Mouse (Mus musculus) brain, embryonic 18.5 days (tissue): ENCODE measurements around the gene Sh3bp4.

Source experiments
- DNase-seq: peaks from one replicate; pipeline ENCODE4 v3.0.0-alpha.2; 2012; ENCODE audit warnings: low read depth, low spot score

Gene Sh3bp4

GRCm38 (mm10) chr1:89124076-89124475, 53.9 kb downstream of the Sh3bp4 start:
- DNase-seq, result no peak

- DNase-seq, result no peak
These were observed 56.9 kb downstream of the Sh3bp4 start for GRCm38 (mm10) chr1:89127163-89127562.

- DNase-seq, result no peak
These were observed 60.2 kb downstream of the Sh3bp4 start for GRCm38 (mm10) chr1:89130429-89130828.

- no peak for DNase-seq
These were observed 60.9 kb downstream of the Sh3bp4 start for GRCm38 (mm10) chr1:89131018-89131540.

- DNase-seq, result no peak
These were observed 61.5 kb downstream of the Sh3bp4 start for GRCm38 (mm10) chr1:89131707-89132106.

GRCm38 (mm10) chr1:89133266-89133665, 63.1 kb downstream of the Sh3bp4 start:
- DNase-seq, result no peak

GRCm38 (mm10) chr1:89133717-89134116, 63.5 kb downstream of the Sh3bp4 start:
- no peak for DNase-seq

- DNase-seq, result no peak
These were observed 66.0 kb downstream of the Sh3bp4 start for GRCm38 (mm10) chr1:89136089-89136811.

- no peak for DNase-seq
These were observed 67.0 kb downstream of the Sh3bp4 start for GRCm38 (mm10) chr1:89137086-89137816.

- no peak for DNase-seq
These were observed 68.1 kb downstream of the Sh3bp4 start for GRCm38 (mm10) chr1:89138316-89138715.

GRCm38 (mm10) chr1:89140113-89140512, 69.9 kb downstream of the Sh3bp4 start:
- DNase-seq, result no peak

GRCm38 (mm10) chr1:89151071-89151470, 80.9 kb downstream of the Sh3bp4 start:
- DNase-seq, result no peak

- no peak for DNase-seq
These were observed 82.4 kb downstream of the Sh3bp4 start for GRCm38 (mm10) chr1:89152576-89152975.

GRCm38 (mm10) chr1:89153203-89153602, 83.0 kb downstream of the Sh3bp4 start:
- DNase-seq, result no peak

GRCm38 (mm10) chr1:89163483-89163882, 93.3 kb downstream of the Sh3bp4 start:
- DNase-seq, result no peak

GRCm38 (mm10) chr1:89164281-89164680, 94.1 kb downstream of the Sh3bp4 start:
- DNase-seq, result no peak

GRCm38 (mm10) chr1:89164685-89165084, 94.5 kb downstream of the Sh3bp4 start:
- no peak for DNase-seq

- no peak for DNase-seq
These were observed 96.6 kb downstream of the Sh3bp4 start for GRCm38 (mm10) chr1:89166814-89167249.

- no peak for DNase-seq
These were observed 101.1 kb downstream of the Sh3bp4 start for GRCm38 (mm10) chr1:89171275-89171767.

GRCm38 (mm10) chr1:89174621-89175020, 104.4 kb downstream of the Sh3bp4 start:
- DNase-seq, result no peak

GRCm38 (mm10) chr1:89175355-89175754, 105.1 kb downstream of the Sh3bp4 start:
- DNase-seq, result no peak

GRCm38 (mm10) chr1:89183261-89183831, 113.1 kb downstream of the Sh3bp4 start:
- DNase-seq, result no peak
